Mouse (Mus musculus): Measurements from ENCODE around the gene Pla2g4a.

The Pla2g4a gene

DNA sequence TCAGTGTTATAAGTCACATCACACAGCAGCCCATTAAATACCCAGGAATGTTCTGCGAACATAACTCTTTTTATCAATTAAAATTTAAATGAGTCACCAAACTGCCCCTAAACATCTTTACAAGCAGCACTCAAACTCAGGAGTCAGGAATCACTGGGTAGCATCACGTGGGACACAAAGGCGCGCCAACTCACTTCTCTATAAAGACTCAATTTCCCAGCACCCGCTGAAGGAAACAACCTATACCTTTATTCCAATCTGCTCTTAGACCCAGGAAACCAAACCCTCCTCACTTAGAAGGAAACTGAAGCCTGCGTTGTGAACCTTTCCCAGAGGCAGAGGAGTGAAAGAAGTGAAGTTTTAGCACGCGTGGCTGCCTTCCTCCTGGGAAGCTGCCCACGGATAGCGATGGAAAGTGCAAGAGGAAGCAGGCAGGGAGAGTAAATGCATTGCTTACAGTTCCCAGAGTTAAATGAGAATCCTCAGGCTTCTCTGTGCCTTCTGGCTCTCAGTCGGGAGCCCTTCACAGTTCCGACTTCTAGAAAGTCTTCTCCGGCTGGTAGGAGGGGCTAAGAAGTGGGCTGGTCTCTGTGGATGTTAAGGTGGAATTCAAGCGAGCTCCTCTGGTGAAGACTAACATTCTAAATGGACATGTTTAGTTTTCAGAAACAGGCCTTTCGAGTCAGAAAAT lies at the start of gene Pla2g4a:
Pla2g4a (minus strand) TSS at position 557 of the 691 bp plus-strand sequence.
- DNase-seq (ENCODE audit: extremely low spot score, low spot score), result peak; percentile 28

DNA sequence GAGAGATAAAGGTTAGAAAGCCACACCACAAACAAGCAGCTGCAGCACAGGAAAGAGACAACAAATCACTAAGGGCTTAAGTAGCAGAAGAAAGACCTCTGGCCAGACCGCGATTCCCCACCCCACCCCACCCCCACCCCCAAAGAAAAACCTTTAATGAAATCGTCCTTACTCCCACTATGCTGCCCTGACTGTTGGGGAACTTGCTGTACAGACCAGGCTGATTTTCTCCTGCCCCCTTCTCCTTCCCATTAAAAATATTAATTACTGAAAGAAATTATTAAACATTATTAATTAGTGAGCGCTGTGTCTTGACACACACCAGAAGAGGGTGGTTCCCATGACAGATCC lies 49.5 kb upstream of the Pla2g4a start:
- DNase-seq (ENCODE audit: extremely low spot score, low spot score), result no peak

DNA sequence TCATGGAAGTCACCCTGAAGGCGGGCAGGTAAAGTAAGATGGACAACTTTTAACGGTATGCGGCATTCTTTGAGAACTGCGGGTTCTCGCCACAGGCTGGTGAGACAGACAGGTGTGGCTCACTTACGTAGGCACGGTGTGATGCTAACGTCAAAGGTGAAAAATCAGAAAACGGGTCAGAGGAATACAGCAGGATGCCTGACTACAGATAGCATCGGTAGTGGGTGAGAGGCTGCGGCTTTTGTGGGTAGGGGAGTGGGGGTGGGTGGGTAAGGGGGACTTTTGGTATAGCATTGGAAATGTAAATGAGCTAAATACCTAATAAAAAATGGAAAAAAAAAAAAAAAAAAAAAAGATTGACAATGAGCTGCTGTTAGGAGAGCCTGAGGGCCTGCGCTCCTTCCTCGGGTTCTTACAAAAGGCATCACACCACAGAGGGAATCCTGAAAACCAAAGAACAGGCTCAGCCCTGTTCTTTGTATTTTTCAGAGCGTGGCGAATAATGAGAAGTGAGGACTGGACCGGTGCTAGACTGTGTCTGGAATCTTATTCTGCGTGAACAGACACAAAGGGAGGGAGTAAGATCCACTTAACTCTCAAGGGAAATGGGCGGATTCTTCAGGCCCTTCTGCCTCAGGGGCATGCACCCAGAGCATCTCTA lies 49.0 kb upstream of the Pla2g4a start:
- DNase-seq (ENCODE audit: extremely low spot score, low spot score), result no peak

DNA sequence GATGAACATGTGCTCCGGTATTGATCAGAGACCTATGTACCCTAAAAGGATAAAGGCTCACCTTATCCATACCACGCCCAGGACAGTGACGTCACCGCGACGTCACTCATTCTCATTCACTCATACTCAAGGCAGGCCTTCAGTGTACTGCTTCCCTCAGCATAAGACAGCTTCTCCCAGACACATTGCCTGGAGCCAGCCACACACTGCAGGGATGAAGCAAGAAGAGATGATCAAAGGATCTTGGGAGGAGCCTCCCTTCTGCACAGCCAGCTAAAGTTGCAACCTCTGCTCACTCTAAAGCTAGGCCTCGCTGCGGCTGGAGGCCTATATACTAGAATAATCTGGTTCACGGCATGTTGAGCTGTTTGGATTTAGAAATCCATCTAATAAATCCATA lies 48.0 kb upstream of the Pla2g4a start:
- DNase-seq (ENCODE audit: extremely low spot score, low spot score), result no peak

DNA sequence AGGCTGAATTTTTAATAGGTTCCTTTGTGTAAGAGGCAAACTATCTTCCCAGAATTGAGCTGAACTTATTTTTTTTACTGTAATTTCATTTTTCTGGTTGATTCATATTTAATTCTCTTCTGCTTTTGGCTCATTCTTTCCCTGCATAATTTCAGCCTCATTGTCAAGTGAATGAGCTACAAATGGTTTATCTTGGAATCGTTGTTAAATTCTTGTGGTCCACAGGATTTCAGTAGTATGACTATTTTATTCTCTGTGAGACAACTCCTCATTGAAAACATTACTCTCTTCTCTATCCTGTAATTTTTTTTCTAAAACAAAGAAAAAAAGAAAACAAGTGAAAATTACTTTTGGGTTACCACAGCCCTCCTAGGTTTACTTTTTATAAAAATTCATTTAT lies 14.5 kb upstream of the Pla2g4a start:
- no peak for DNase-seq (ENCODE audit: extremely low spot score, low spot score)

DNA sequence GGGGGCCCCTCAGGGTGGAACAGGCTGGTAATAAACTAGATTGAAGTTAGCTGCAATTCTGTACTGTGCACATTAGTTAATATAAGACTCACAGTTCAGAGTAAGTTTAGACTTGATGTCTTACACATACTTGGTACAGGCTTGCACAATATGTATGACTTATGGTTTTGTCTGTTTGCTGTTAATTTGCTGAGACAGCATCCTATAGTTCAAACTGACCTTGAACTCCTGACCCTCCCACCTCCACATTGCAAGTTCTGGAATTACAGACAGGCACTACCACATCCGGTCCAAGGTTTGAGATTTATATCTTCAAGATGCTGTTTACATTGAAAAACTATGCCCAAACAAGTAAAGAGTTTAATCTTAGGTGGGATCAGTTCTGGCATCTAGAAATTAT lies 4.7 kb upstream of the Pla2g4a start:
- no peak for DNase-seq (ENCODE audit: extremely low spot score, low spot score)

DNA sequence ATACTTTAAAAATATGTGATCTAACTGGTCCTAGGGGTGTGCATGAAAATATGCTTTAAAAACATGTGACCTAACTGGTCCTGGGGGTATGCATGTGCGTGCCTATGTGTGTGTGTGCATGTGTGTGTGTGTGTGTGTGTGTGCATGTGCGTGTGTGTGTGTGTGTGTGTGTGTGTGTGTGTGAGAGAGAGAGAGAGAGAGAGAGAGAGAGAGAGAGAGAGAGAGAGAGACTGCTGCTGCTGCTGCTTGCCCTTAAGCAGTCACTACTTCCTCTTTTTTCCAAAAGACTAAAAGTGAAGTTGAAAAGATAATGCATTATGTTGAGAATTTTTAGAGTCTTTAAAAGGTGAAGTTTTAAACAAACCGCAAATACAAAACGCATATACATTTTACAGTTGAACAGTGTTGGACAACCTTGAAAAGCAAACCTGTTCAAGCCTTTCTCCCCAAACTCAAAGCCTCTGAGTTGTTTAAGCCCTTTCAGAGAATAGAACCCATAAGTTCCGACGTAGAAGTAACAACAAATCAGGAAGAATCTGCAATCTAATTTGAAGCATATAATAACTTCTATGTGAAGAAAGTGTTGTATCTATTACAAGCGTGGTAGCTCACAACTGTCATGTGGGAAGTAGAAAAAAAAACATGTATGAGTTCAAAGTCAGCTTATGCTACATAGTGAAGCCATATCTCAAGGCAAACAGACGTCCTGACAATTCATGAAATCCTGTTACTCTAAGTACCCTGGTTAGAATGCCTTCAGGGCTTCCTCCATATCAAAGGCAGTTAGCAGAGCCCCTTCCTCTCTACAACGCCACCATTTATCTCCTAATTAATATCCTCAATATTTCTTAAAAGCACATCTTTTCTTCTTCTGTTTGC lies 574 bp upstream of the Pla2g4a start:
- no peak for DNase-seq (ENCODE audit: extremely low spot score, low spot score)

DNA sequence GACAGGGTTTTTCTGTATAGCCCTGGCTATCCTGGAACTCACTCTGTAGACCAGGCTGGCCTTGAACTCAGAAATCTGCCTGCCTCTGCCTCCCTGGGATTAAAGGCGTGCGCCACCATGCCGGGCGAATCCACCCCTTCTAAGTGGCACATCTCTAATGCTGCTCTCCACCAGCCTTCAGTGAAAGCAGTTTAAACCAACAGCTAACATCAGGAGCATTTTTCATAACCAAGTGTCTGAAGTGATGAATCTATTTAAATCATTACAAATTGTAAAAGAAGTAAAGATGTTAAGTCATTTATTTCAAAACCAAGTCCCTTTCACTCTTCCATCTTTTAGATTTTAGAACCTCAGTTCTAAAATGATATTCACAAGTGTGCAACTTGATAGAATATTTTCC lies 839 bp downstream of the Pla2g4a start:
- DNase-seq (ENCODE audit: extremely low spot score, low spot score), result no peak

DNA sequence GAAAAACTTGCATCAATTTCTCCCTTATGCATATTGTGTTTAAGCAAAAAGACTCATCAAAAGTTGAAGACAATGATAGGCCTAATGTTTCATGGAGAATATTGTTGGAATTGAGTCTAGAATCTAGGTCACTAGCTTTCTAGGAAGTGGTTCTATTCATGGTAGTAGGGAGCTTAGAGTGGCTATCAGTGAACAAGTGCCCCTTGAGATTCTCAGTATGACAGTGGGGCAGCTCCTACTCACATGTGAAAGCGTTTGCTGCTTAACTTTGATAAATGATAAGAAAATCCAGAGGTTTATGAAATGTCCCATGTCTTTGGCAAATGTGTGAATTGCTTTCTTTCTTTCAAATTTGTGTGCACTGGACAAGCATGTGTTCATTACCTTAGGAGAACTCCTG lies 2.0 kb downstream of the Pla2g4a start:
- no peak for DNase-seq (ENCODE audit: extremely low spot score, low spot score)

DNA sequence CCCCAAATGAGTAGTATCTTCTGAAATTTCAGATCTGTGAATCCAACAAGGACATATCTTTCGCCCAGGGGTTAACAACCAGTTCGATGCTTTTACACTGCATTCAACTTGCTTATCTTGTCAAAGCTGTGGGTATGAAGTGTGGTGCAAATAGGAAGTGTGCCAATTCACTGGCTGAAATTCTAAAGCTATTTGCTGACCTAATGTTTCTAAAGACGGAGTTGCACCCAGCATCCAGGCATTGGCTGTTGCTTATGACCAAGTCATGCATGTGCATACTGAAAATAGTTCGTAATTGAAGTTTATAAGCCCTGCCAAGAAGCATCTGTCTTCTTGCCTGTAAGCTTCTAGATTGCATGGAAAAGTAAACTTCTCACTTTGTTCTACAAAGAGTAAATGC lies 5.6 kb downstream of the Pla2g4a start:
- DNase-seq (ENCODE audit: extremely low spot score, low spot score), result no peak

DNA sequence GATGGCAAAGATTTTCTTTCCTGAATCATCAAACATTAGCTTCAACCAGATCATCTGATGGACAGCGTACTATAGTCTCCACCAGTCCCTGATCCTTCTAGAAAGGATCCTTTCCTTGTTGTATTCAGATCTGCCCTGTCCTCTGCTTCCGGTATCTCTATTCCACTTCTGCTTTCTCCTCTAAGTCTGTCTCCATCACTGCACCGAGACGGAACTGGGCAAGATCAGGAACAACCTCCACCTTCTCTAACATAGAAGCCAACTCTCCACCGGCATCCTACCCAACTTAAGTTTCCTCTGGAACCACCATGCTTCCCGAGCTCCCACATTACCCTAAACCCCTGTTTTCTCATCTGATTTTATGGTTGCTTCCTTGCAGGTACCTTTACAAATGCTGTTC lies 7.1 kb downstream of the Pla2g4a start:
- DNase-seq (ENCODE audit: extremely low spot score, low spot score), result no peak

DNA sequence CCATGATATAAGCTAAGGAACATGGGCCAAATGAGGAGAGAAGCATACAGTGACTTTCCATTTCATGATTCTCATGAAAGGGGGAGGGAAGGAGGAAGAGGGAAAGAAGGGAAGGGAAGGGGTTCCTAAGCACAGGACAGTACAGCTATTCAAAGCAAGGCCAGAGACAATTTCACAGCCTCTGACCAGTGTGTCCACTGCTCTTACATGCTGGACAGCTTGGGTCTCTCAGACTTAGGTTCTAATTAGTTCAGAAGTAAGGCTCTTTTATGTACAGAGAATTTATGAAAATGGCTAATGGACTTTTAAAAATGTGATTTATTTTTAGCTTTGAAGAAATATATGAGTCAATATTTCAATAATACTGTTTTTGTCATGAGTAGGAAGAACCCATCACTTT lies 9.0 kb downstream of the Pla2g4a start:
- DNase-seq (ENCODE audit: extremely low spot score, low spot score), result no peak

DNA sequence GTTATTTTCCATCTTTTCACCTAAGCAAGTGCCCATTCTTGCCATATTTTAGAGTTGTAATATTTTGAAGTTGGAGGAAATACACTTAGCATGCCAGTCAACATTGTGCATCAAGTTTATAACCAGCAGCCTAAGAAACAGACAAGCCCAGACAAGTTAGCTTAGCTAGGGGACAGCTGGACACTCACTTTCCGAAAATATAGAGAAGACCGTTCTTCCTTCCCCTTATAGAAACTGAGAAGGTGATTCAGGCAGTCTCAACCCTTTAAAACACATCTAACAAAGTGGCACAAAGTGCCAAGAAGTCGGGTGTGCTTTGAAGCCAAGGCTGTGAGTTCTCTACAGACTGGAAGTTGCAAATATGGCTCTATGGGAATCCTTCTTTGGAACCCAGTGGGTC lies 10.4 kb downstream of the Pla2g4a start:
- no peak for DNase-seq (ENCODE audit: extremely low spot score, low spot score)

DNA sequence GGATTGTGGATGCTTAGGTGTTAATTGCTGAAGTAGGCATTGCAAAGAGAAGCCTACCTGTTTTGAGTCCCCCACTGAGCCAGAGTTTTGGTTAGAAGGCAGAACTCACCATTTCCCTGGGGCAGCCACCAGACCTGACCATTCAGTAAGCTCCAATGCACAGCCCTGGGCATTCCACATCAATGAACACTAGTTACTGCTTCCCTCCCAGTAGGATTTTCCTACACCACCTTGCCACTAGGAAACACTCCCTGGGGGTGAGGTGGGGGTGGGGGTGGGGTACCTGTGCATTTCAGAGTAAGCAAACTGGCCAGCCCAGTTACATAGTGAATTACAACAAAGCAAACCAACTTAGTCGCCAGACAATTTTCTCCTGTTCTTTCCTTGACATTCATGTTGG lies 10.8 kb downstream of the Pla2g4a start:
- DNase-seq (ENCODE audit: extremely low spot score, low spot score), result no peak

DNA sequence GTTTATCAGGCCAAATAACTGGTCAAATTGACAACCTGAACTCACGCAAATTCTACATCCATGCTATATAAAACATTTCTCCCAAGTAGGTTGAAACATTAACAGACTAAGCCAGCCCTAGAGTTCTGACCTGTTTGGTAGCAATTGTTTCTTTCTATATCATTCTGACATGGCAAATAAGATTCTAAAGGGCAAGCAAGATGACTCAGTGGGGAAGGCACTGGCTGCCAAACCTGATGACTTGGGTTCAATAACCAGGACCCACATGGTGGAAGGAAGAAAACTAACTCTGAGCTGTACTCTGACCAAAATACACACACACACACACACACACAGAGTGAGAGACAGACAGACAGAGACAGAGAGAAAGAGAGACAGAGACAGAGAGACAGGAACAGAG lies 11.8 kb downstream of the Pla2g4a start:
- DNase-seq (ENCODE audit: extremely low spot score, low spot score), result no peak

DNA sequence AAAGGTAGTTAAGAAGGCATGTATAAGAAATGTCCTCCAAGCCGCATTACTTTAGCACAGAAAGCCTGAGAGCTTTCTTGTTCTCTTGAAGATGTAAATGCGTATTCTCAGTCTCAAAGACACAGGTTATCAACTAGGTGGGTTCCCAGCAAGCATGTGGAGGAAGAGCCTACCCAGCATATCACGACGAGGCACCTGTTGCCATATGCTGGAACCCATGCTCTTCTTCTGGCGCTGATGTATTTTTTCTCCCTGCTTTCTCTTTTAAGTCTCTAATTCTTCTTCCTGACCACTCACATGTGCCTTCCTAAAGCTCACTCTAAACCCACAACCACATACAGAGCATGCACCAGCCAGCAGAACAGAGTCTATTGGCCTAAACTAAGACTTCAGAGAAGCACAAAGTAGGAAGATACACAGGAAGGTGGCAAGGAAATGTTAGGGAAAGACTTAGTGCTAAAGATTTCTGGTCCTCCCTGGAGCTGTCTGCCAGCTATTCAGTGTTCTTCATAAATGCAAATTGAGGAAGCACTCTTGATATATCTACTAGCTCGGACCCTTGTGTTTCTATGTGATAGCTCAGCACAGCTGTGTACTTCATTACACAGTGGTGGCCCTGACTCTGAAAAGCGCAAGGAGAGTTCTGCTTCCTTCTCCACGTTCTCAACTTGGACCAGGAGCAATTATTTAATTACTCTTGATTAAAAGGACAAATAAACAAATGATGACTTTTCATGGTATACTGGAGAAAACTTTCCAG lies 12.8 kb downstream of the Pla2g4a start:
- DNase-seq (ENCODE audit: extremely low spot score, low spot score), result no peak

DNA sequence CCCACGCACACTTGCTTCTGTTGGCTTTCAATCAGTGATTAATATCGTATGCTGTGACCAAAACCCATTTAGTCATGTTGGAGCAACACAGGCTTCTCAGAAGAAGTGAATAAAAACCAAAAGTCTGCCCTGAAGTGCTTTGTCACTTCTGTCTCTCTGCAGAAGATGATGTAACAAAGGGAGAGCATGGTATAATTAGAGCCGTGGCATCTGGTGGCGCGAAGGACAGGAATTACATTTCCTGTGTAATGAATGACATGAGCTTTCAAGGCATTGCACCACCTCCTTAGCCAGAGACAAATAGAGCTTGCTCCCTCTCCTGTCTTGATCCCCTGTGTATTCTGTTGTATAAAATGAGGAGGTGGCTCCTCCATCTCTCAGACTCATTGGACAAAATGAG lies 14.1 kb downstream of the Pla2g4a start:
- DNase-seq (ENCODE audit: extremely low spot score, low spot score), result no peak

DNA sequence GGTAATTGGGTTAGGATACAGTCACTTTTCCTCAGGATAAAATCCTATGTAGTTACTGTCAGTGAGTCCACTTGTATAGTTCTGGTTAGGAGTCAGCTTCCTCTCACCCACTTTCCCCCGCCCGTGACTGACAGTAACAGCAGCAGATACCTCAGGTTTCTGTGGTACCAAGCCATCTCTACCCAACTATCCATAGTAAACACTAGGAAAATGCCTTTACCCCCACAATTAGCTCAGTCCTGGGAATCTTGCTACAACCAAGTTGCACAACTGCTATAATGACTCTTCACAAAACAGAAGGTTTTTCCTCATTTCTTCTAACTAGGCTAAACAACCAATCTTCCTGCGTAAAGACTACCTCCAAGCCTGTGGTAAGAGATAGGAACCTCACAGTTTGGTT lies 14.7 kb downstream of the Pla2g4a start:
- no peak for DNase-seq (ENCODE audit: extremely low spot score, low spot score)

DNA sequence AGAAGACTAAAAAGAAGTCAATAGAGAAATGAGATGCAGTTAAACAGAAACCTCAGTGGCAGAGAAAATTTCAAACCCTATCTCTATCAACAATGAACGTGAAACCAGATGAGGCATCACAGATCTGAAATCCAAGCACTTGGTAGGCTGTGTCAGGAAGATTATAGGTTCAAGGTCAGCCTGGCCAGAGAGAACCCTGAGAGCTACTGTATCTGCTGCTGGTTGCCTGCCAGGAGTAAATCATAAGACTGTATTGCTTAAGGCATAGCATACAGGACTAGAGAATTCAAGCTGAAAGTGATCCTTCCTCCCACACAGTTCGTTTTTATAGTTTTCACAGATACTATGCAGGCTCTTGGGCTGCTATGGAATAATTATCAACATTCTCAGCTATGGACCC lies 17.5 kb downstream of the Pla2g4a start:
- no peak for DNase-seq (ENCODE audit: extremely low spot score, low spot score)

DNA sequence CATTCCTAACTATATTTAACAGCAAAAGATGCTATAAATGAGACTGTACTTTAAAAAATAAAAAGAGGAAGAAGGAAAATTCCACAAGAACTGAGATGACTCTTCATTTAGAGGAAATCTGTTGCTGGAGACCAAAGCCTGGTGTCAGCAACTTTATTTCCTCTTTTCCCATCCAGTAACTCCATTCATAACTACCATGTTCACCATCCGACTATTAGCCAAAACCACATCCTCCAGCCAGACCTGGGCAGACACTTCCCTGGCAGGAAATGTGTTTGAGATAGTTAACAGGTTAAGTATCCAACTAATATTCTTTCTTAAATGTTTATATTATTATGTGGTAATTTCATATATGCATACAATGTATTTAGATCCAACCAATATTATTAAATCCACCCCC lies 20.8 kb downstream of the Pla2g4a start:
- DNase-seq (ENCODE audit: extremely low spot score, low spot score), result no peak

DNA sequence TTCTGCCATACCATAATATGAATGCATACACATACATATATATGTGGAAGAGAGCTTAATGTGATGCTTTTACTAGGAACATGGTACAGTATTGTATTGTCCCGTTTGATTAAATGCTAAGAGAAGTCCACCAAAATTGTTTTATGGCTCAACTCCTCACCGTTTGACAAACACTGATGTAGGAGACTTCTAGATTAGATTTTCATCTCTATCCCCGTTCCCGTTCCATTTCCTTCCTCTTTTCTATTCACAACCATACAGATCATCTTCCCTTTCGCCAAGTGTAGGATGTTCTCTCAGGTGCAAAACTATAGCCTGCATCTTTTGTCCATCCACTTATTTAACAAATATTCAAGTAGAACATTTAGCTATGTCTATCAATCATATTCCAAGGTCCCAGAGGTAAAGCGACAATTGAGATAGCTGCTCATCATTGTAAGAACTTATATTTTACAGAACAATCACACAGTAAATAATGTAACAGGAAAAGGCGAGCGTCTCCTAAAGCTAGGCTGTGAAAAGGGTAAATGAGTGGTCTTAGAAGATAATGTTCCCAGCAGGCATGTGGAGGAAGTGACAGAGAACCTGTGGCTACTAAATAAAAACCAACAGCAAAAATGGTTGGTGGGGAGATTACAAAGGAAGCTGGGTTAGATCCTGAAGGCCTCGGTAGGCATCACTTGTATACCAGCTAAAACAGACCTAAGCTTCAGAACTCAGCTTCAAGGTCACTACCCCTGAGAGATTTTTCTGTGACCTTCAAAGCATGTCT lies 21.6 kb downstream of the Pla2g4a start:
- no peak for DNase-seq (ENCODE audit: extremely low spot score, low spot score)

Measured in neural tube, embryonic 10.5 days (tissue).